Mouse (Mus musculus): ENCODE data around the gene Procr.

DNA sequence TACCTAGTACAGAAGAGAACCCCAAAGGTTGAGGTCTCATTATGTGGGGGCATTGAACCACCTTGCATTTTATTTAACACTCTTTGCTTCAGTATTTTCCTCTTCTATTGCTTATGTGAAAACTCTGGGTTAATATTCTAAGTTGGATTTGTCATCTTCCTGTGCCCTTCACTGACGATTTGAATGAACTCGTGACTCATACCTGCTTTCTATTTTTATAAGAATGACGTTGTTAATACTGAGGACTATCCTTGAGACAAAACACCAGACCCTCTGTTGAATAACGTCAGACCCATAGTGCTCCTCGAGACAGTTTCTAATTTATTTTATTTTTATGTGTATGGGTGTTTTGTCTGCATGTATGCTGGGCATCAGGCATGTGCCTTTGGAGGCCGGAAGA lies 14.0 kb upstream of the Procr start:
- no peak for TF ChIP-seq CTCF (IDR thresholded peaks at IDR 0.05; ENCODE audit: extremely low read depth, insufficient read depth, insufficient read length, insufficient replicate concordance)
- no peak for TF ChIP-seq POLR2A (IDR thresholded peaks at IDR 0.05; ENCODE audit: low read depth, low read length)

Measured in spleen, adult 2 months (tissue).